Mouse (Mus musculus): ENCODE data around the gene Dkk3.
"Not testable (repeated sequence)": the region's sequence is repeated elsewhere in the genome, so short reads cannot be mapped to it uniquely, and the experiment has no call there.

Dkk3 gene

GRCm38 (mm10) chr7:112169955-112170692, 11.3 kb upstream of the Dkk3 start:
- no peak for DNase-seq (ENCODE audit: low spot score)

GRCm38 (mm10) chr7:112165593-112165992, 6.7 kb upstream of the Dkk3 start:
- no peak for DNase-seq (ENCODE audit: low spot score)

- DNase-seq (ENCODE audit: low spot score): not testable (repeated sequence)
Measured at GRCm38 (mm10) chr7:112165032-112165431, 6.2 kb upstream of the Dkk3 start.

GRCm38 (mm10) chr7:112164430-112164829, 5.6 kb upstream of the Dkk3 start:
- no peak for DNase-seq (ENCODE audit: low spot score)

- no peak for DNase-seq (ENCODE audit: low spot score)
Measured at GRCm38 (mm10) chr7:112159835-112160234, 978 bp upstream of the Dkk3 start.

- no peak for DNase-seq (ENCODE audit: low spot score)
Measured at GRCm38 (mm10) chr7:112158316-112158741, 528 bp downstream of the Dkk3 start.

GRCm38 (mm10) chr7:112157584-112158315, 1.1 kb downstream of the Dkk3 start:
- DNase-seq (ENCODE audit: low spot score): no peak

- DNase-seq (ENCODE audit: low spot score): no peak
Measured at GRCm38 (mm10) chr7:112155194-112155593, 3.7 kb downstream of the Dkk3 start.

- DNase-seq (ENCODE audit: low spot score): no peak
Measured at GRCm38 (mm10) chr7:112154445-112154844, 4.4 kb downstream of the Dkk3 start.

GRCm38 (mm10) chr7:112149113-112149512, 9.7 kb downstream of the Dkk3 start:
- DNase-seq (ENCODE audit: low spot score): no peak

GRCm38 (mm10) chr7:112147979-112148378, 10.9 kb downstream of the Dkk3 start:
- DNase-seq (ENCODE audit: low spot score): no peak

- no peak for DNase-seq (ENCODE audit: low spot score)
Measured at GRCm38 (mm10) chr7:112144646-112145179, 14.1 kb downstream of the Dkk3 start.

- DNase-seq (ENCODE audit: low spot score): no peak
Measured at GRCm38 (mm10) chr7:112143978-112144377, 14.9 kb downstream of the Dkk3 start.

GRCm38 (mm10) chr7:112143090-112143500, 15.8 kb downstream of the Dkk3 start:
- DNase-seq (ENCODE audit: low spot score): no peak

GRCm38 (mm10) chr7:112142616-112143015, 16.2 kb downstream of the Dkk3 start:
- DNase-seq (ENCODE audit: low spot score): no peak

GRCm38 (mm10) chr7:112140725-112141124, 18.1 kb downstream of the Dkk3 start:
- DNase-seq (ENCODE audit: low spot score): no peak

GRCm38 (mm10) chr7:112138509-112139405, 20.1 kb downstream of the Dkk3 start:
- no peak for DNase-seq (ENCODE audit: low spot score)

GRCm38 (mm10) chr7:112138168-112138508, 20.7 kb downstream of the Dkk3 start:
- DNase-seq (ENCODE audit: low spot score): no peak

- DNase-seq (ENCODE audit: low spot score): no peak
Measured at GRCm38 (mm10) chr7:112136537-112136936, 22.3 kb downstream of the Dkk3 start.

GRCm38 (mm10) chr7:112135161-112135560, 23.7 kb downstream of the Dkk3 start:
- no peak for DNase-seq (ENCODE audit: low spot score)

- no peak for DNase-seq (ENCODE audit: low spot score)
Measured at GRCm38 (mm10) chr7:112133277-112133676, 25.6 kb downstream of the Dkk3 start.

- no peak for DNase-seq (ENCODE audit: low spot score)
Measured at GRCm38 (mm10) chr7:112132005-112132404, 26.9 kb downstream of the Dkk3 start.
